Mouse (Mus musculus) ovary, adult 10 weeks (tissue): ENCODE results near the gene Emilin1. TPM values are rescaled to one million over a fixed set of nuclear protein-coding genes. Genes with fewer than 3 reads are reported as not detected.

Experiments
- polyA plus RNA-seq: library from polyadenylated mRNA; stranded (reverse); fragments of 350-450 nt; fragmentation: Illumina TruSeq; extraction: RNeasy Lipid Tissue Mini Kit (QIAGEN cat#74804); gene quantifications from one replicate; pipeline ENCODE4 v1.2.3, GENCODE M21; 2014

Gene Emilin1
- polyA plus RNA-seq: not detected

GRCm38 (mm10) chr5:30913060-30913841, at the start of gene Emilin1:
TSS of gene Emilin1 (plus strand) at chr5:30913402.

GRCm38 (mm10) chr5:30867712-30868111, 45.5 kb upstream of the Emilin1 start, which contains the start of gene Tmem214:
TSS of gene Tmem214 (plus strand) at chr5:30868012.

GRCm38 (mm10) chr5:30888337-30889087, 24.7 kb upstream of the Emilin1 start, which contains the start of gene Agbl5:
TSS of gene Agbl5 (plus strand) at chr5:30888694.

GRCm38 (mm10) chr5:30907413-30908059, 5.7 kb upstream of the Emilin1 start, which contains the start of gene Ost4:
TSS of gene Ost4 (minus strand) at chr5:30907788.

GRCm38 (mm10) chr5:30921256-30922033, 8.2 kb downstream of the Emilin1 start, which contains the start of gene Khk:
TSS of gene Khk (plus strand) at chr5:30921431.

GRCm38 (mm10) chr5:30944956-30945781, 32.0 kb downstream of the Emilin1 start, which contains the start of gene Cgref1:
TSS of gene Cgref1 (minus strand) at chr5:30945591.

GRCm38 (mm10) chr5:30959966-30960501, 46.8 kb downstream of the Emilin1 start, which contains the start of gene Preb:
TSS of gene Preb (minus strand) at chr5:30960361.

GRCm38 (mm10) chr5:30968416-30968815, 55.2 kb downstream of the Emilin1 start, which contains the start of gene Tcf23:
TSS of gene Tcf23 (plus strand) at chr5:30968662.

Other genes starting within 250 kb of the Emilin1 start
- gene Cenpa, start 246.6 kb upstream of the Emilin1 start, polyA plus RNA-seq: 22.9 TPM
- gene Dpysl5, start 201.8 kb upstream of the Emilin1 start, polyA plus RNA-seq: 5.2 TPM
- gene Mapre3, start 98.8 kb upstream of the Emilin1 start, polyA plus RNA-seq: 8.6 TPM
- gene Tmem214, start 45.4 kb upstream of the Emilin1 start, polyA plus RNA-seq: 29.0 TPM
- 4.3 TPM for gene Agbl5, start 24.7 kb upstream of the Emilin1 start, polyA plus RNA-seq
- gene Ost4, start 5.6 kb upstream of the Emilin1 start, polyA plus RNA-seq: 209 TPM
- not detected for gene Khk, start 8.0 kb downstream of the Emilin1 start, polyA plus RNA-seq
- not detected for gene Cgref1, start 32.2 kb downstream of the Emilin1 start, polyA plus RNA-seq
- 11.1 TPM for gene Preb, start 47.0 kb downstream of the Emilin1 start, polyA plus RNA-seq
- 4.5 TPM for gene Tcf23, start 55.3 kb downstream of the Emilin1 start, polyA plus RNA-seq
- 77.8 TPM for gene Atraid, start 134.9 kb downstream of the Emilin1 start, polyA plus RNA-seq
- 1.9 TPM for gene Slc5a6, start 135.5 kb downstream of the Emilin1 start, polyA plus RNA-seq
- gene Cad, start 141.4 kb downstream of the Emilin1 start, polyA plus RNA-seq: 1.7 TPM
- gene Dnajc5g, start 192.9 kb downstream of the Emilin1 start, polyA plus RNA-seq: 0.97 TPM
- not detected for gene Slc30a3, start 194.8 kb downstream of the Emilin1 start, polyA plus RNA-seq
- not detected for gene Trim54, start 203.3 kb downstream of the Emilin1 start, polyA plus RNA-seq
- not detected for gene Ucn, start 225.4 kb downstream of the Emilin1 start, polyA plus RNA-seq
- 41.7 TPM for gene Mpv17, start 240.8 kb downstream of the Emilin1 start, polyA plus RNA-seq